Mouse (Mus musculus) hematopoietic stem cell, adult 5-6 weeks (primary cell): ENCODE results near the gene Gm21936. TPM values are rescaled to one million over a fixed set of nuclear protein-coding genes. Genes with fewer than 3 reads are reported as not detected.
"Not testable (repeated sequence)": the region's sequence is repeated elsewhere in the genome, so short reads cannot be mapped to it uniquely, and the experiment has no call there.

ENCODE experiments used
- ATAC-seq, 2 experiments: fragments of 125-278 bp in 1 of 2; replicated peaks in 1 of 2; 2 replicates each; pipeline ENCODE4 v1.8.0; 2016 to 2017; ENCODE audit warnings: inconsistent platforms in 2 of 2, mild to moderate bottlenecking in 2 of 2, moderate number of reproducible peaks in 2 of 2, low read depth in 1 of 2, moderate TSS enrichment in 1 of 2; ENCODE audit not compliant: low FRiP score in 2 of 2, poor library complexity in 2 of 2, severe bottlenecking in 2 of 2, insufficient read depth in 1 of 2, low TSS enrichment in 1 of 2
- total RNA-seq: library from RNA; stranded (forward); fragments of 172-1452, 232-1000 nt; gene quantifications from 2 replicates; pipeline ENCODE4 v1.2.3, GENCODE M21; 2017

Gm21936 gene
- not detected in 2 replicates for total RNA-seq

GRCm38 (mm10) chr12:87795212-87795611, at the start of gene Gm21936:
Gm21936 (plus strand) TSS chr12:87795512.
- not testable (repeated sequence) for ATAC-seq

DNA sequence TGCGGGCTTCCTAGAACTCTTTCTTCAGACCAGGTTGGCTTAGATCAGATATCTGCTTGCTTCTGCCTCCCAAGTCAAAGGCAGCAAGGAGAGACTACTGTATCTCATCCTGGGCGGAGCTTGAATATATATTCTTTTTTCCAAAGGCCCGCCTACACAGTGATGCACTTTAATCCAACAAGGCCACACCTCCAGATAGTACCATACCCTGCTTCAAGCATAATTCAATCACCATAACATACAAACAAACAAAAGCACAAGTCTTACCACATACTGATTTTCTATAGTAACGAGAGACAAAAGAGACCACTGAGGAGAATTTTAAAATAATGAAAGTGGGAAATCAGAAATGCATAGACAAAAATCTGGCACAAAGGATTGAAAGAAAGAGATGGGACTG, 19.7 kb upstream of the Gm21936 start, which contains the start of gene Gm21319:
Gm21319 (minus strand) TSS at position 101 of the 400 bp plus-strand sequence.
- ATAC-seq = not testable (repeated sequence)

- ATAC-seq = not testable (repeated sequence)
Observed at GRCm38 (mm10) chr12:87797971-87798370, 2.7 kb downstream of the Gm21936 start.

DNA sequence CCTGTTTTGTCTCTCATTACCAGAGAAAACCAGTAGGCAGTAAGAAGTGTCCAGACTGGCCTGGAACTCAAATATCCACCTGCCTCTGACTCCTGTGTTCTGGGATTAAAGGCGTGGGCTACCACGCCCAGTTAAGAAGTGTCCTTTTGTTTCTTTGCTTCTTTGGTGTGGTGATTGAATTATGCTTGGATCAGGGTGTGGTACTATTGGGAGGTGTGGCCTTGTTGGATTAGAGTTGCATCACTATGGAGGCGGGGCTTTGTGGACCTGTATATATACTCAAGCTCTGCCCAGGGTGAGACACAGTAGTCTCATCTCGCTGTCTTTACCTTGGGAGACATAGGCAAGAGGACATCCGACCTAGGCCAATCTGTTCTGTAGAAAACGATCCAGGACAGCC, 21.0 kb downstream of the Gm21936 start, which contains the start of gene BB287469:
BB287469 (plus strand) TSS at position 301 of the 400 bp plus-strand sequence.
- not testable (repeated sequence) for ATAC-seq

DNA sequence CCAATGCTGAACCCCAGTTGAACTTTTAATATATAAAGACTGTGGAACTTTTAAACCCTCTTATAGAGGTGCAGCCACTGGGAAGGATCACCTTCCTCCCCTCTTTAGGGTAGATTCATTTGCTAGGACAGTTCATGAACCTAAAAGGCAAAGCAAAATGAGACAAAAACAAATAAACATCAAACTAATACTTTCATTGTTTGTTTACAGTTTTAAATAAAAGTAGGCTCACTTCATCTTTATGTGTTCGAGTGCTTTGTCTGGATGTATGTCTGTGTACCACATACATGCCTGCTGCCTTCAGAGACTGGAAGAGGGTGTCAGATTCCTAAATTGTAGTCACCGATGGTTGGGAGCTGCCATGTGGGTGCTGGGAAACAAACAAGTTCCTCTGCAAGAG, 46.9 kb downstream of the Gm21936 start, which contains the start of gene Gm2001:
Gm2001 (minus strand) TSS at position 101 of the 400 bp plus-strand sequence.
- ATAC-seq = not testable (repeated sequence)

Other genes with a start within 250 kb of the Gm21936 start
- not detected in 2 replicates for gene Oog1, start 192.8 kb upstream of the Gm21936 start, total RNA-seq
- not detected in 2 replicates for gene Gm4027, start 176.6 kb upstream of the Gm21936 start, total RNA-seq
- not detected in 2 replicates for gene Gm16381, start 150.9 kb upstream of the Gm21936 start, total RNA-seq
- gene Gm21319, start 19.8 kb upstream of the Gm21936 start, total RNA-seq = not detected in 2 replicates
- not detected in 2 replicates for gene BB287469, start 21.1 kb downstream of the Gm21936 start, total RNA-seq
- not detected in 2 replicates for gene Gm2001, start 46.8 kb downstream of the Gm21936 start, total RNA-seq
- not detected in 2 replicates for gene Gm2016, start 78.6 kb downstream of the Gm21936 start, total RNA-seq
- gene Gm2022, start 99.9 kb downstream of the Gm21936 start, total RNA-seq = not detected in 2 replicates
- gene Gm2035, start 124.3 kb downstream of the Gm21936 start, total RNA-seq = not detected in 2 replicates
- gene Gm2042, start 158.6 kb downstream of the Gm21936 start, total RNA-seq = not detected in 2 replicates
- gene Gm2075, start 216.3 kb downstream of the Gm21936 start, total RNA-seq = not detected in 2 replicates
- gene Gm6803, start 223.3 kb downstream of the Gm21936 start, total RNA-seq = not detected in 2 replicates
- not detected in 2 replicates for gene Gm2056, start 231.5 kb downstream of the Gm21936 start, total RNA-seq